Mouse (Mus musculus): ENCODE measurements at regions not wholly inside any gene's neighbourhood (a gene's known extent, or its start where the extent isn't known, plus 50 kb on each side); places are given as distances from the start of the nearest gene placed in this dataset.

DNA sequence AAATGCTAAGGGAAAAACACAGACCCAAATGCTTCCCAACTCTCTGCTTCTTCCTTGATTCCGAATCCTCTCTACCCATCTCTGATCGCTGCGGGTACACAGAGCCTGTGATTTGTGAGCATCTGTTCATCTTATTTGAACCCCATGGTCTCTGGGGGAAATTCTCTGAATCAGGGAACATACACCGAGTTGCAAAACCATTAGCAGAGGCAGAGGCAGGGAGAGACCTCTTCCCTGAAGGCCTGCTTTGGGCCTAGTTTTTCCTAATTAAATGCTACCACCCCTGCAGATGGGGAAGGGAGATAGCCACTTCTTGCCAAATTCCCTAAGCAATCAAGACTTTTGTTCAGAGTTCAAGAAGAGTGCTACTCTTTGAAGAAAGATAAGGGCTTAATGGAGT, 274.4 kb upstream of the Mmadhc start:
- 78% methylated on average over 4 of the region's 4 CpGs for WGBS
- ATAC-seq (ENCODE audit: insufficient read depth, low read depth) = no peak
- TF ChIP-seq CTCF (IDR thresholded peaks at IDR 0.05; ENCODE audit: low read depth) = no peak
- TF ChIP-seq EP300 (IDR thresholded peaks at IDR 0.05; ENCODE audit: low read depth) = no peak

DNA sequence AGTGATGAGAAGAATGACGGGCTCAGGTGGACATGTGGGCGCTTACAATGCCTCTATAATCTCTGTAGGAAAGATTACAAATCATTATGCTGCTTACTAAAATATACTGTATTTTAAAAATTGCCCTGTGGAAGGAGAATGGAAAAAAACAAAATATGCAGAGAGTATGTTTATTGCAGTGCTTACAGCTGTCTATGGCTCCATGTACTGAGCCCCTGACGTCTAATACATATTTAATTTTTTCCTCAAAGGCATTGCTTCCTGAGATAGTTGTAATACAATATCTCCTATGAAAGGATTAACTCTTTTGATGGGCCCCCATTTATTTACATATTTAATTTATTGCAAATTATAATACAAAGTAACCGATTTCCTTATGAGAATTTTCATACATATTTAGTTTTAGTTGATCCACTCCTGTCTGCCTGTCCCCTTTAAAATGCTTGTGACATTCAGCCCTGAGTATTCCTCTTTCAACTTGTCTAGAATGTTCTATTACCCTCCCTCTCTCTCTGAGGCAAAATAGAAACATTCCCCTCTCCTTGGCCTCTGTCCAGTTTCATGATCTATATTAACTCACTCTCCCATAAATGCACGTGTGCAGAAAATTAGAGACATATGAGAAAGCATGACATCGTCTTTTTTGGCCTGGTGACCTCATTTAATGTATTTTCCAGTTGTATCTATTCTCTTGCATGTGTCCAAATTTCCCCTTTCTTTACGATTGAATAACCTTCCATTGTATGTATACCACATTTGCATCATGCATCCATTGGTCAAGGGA, 273.1 kb upstream of the Mmadhc start:
- H3K9ac ChIP-seq (replicated peaks; ENCODE audit: low read depth, low read length) = no peak overlapping the region
- no peaks in the 10 kb centered on the region for H3K27me3 ChIP-seq (ENCODE audit: control insufficient read depth, insufficient read depth, low read length)
- no peaks in the 10 kb centered on the region for H3K9me3 ChIP-seq (replicated peaks; ENCODE audit: control insufficient read depth, low read length)
- ATAC-seq (ENCODE audit: insufficient read depth, low read depth) (no peak), DNase-seq (ENCODE audit: low spot score) (no peak)
- H3K4me1 ChIP-seq (ENCODE audit: control insufficient read depth, insufficient read depth) = no peaks in the 10 kb centered on the region
- TF ChIP-seq EP300 (IDR thresholded peaks at IDR 0.05; ENCODE audit: low read depth) (no peak), CTCF (IDR thresholded peaks at IDR 0.05; ENCODE audit: low read depth) (no peak)
- H3K36me3 ChIP-seq (replicated peaks; ENCODE audit: control insufficient read depth, insufficient read depth, low read length) = no peaks in the 10 kb centered on the region
- 69% methylated on average over 7 of the region's 7 CpGs for WGBS
- no peak overlapping the region for H3K27ac ChIP-seq (ENCODE audit: low read depth)
- H3K4me3 ChIP-seq (ENCODE audit: low read depth, low read length) = no peak overlapping the region
- no peak overlapping the region for H3K4me2 ChIP-seq (ENCODE audit: low read depth, low read length)

More for the DNA sequence above, 274.4 kb upstream of the Mmadhc start:
- H3K9me3 ChIP-seq (replicated peaks; ENCODE audit: control insufficient read depth, low read length) = no peaks in the 10 kb centered on the region
- no peaks in the 10 kb centered on the region for H3K4me1 ChIP-seq (ENCODE audit: control insufficient read depth, insufficient read depth)
- no peaks in the 10 kb centered on the region for H3K27me3 ChIP-seq (ENCODE audit: control insufficient read depth, insufficient read depth, low read length)
- no peak overlapping the region for H3K4me2 ChIP-seq (ENCODE audit: low read depth, low read length)
- no peak for DNase-seq (ENCODE audit: low spot score)
- no peak overlapping the region for H3K4me3 ChIP-seq (ENCODE audit: low read depth, low read length)
- no peak overlapping the region for H3K27ac ChIP-seq (ENCODE audit: low read depth)
- H3K36me3 ChIP-seq (replicated peaks; ENCODE audit: control insufficient read depth, insufficient read depth, low read length) = no peaks in the 10 kb centered on the region
- H3K9ac ChIP-seq (replicated peaks; ENCODE audit: low read depth, low read length) = no peak overlapping the region

DNA sequence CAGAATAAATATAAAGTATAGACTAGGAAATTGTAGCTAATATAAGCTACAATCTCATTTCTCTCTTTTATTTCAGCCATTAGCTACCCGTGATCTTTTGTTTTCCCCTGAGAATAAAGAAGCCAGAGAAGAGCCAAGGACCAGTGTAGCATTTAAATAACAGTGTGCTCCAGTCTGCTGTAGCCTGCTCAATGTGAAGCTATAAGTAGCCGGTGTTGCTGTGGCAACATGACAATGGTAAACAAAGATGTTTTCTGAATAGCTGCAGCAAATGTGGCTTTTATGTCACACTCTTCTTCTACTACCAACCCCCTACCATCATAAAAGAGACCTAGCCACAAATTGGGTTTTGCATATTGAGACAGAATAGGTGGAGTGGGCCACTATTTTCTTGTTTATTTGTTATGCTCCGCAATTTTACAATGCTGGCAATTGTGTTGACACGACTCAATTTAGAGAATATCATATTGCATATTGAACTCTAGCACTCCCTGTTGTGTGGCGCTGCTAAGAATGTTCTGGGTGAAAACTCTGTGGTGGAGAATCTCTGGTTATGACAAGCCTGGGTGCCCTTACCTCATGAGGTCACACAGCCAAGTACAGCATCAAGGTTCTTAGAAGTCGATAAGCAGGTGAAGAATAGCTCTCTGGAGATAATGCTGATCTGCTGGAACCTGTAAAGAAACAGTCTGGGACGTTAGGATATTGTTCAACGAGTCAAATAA, 272.3 kb upstream of the Mmadhc start:
- ATAC-seq (ENCODE audit: insufficient read depth, low read depth) (no peak), DNase-seq (ENCODE audit: low spot score) (no peak)
- Histone ChIP-seq H3K9me3 (replicated peaks; ENCODE audit: control insufficient read depth, low read length) (no peaks in the 10 kb centered on the region), H3K36me3 (replicated peaks; ENCODE audit: control insufficient read depth, insufficient read depth, low read length) (no peaks in the 10 kb centered on the region), H3K9ac (replicated peaks; ENCODE audit: low read depth, low read length) (no peak overlapping the region), H3K4me2 (ENCODE audit: low read depth, low read length) (no peak overlapping the region), H3K4me1 (ENCODE audit: control insufficient read depth, insufficient read depth) (no peaks in the 10 kb centered on the region), H3K27me3 (ENCODE audit: control insufficient read depth, insufficient read depth, low read length) (no peaks in the 10 kb centered on the region), H3K4me3 (ENCODE audit: low read depth, low read length) (no peak overlapping the region), H3K27ac (ENCODE audit: low read depth) (no peak overlapping the region)
- WGBS = 64% methylated on average over 8 of the region's 8 CpGs
- no peak for TF ChIP-seq CTCF (IDR thresholded peaks at IDR 0.05; ENCODE audit: low read depth)
- TF ChIP-seq EP300 (IDR thresholded peaks at IDR 0.05; ENCODE audit: low read depth) = no peak

DNA sequence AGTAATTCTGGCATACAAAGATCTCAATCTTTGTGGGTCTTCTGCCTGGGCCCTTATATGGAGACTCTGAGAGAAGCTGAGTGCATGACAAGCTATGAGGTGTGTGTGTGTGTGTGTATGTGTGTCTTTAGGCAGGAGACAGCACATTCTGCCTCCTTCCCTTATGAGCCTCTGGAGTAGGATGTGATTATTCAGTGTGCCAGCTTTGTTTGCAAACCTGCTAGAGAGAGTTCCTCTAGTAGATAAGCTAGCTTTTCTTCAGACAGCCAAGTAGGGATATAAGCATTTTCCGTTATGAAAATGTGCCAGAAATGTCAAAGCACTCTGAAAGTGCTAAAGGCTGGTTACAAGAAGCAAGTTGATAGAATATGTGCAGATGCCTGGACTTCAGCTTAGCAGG, 270.9 kb upstream of the Mmadhc start:
- no peak for TF ChIP-seq CTCF (IDR thresholded peaks at IDR 0.05; ENCODE audit: low read depth)
- TF ChIP-seq EP300 (IDR thresholded peaks at IDR 0.05; ENCODE audit: low read depth) = no peak
- Histone ChIP-seq H3K9ac (replicated peaks; ENCODE audit: low read depth, low read length) (no peak overlapping the region), H3K27ac (ENCODE audit: low read depth) (no peak overlapping the region), H3K36me3 (replicated peaks; ENCODE audit: control insufficient read depth, insufficient read depth, low read length) (no peaks in the 10 kb centered on the region), H3K4me3 (ENCODE audit: low read depth, low read length) (no peak overlapping the region), H3K4me2 (ENCODE audit: low read depth, low read length) (no peak overlapping the region), H3K27me3 (ENCODE audit: control insufficient read depth, insufficient read depth, low read length) (no peaks in the 10 kb centered on the region), H3K9me3 (replicated peaks; ENCODE audit: control insufficient read depth, low read length) (no peaks in the 10 kb centered on the region), H3K4me1 (ENCODE audit: control insufficient read depth, insufficient read depth) (no peaks in the 10 kb centered on the region)
- ATAC-seq (ENCODE audit: insufficient read depth, low read depth) (no peak), DNase-seq (ENCODE audit: low spot score) (no peak)
- 57% methylated on average over 1 of the region's 1 CpGs for WGBS

DNA sequence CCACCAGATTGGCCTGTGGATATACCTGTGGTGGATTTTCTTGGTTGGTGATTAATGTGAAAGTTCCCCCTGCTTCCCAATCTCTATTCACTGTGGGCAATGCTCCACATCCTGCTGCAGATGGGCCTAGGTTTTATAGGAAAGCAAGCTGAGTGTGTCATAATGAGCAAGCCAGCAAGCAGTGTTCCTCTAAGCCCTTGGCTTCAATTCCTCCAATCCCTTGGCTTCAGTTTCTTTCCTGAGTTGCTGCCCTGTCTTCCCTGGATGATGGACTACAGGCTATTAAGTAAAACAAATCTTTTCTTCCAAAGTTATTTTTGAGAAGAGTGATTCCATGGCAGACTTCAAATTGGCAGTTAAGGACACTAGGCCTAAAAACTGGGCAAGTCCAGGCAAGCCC, 257.4 kb upstream of the Mmadhc start:
- Histone ChIP-seq H3K27me3 (ENCODE audit: control insufficient read depth, insufficient read depth, low read length) (no peaks in the 10 kb centered on the region), H3K9me3 (replicated peaks; ENCODE audit: control insufficient read depth, low read length) (no peaks in the 10 kb centered on the region), H3K9ac (replicated peaks; ENCODE audit: low read depth, low read length) (no peak overlapping the region), H3K4me1 (ENCODE audit: control insufficient read depth, insufficient read depth) (no peaks in the 10 kb centered on the region), H3K4me3 (ENCODE audit: low read depth, low read length) (no peak overlapping the region), H3K4me2 (ENCODE audit: low read depth, low read length) (no peak overlapping the region), H3K27ac (ENCODE audit: low read depth) (no peak overlapping the region), H3K36me3 (replicated peaks; ENCODE audit: control insufficient read depth, insufficient read depth, low read length) (no peaks in the 10 kb centered on the region)
- DNase-seq (ENCODE audit: low spot score) = no peak
- ATAC-seq (ENCODE audit: insufficient read depth, low read depth) = no peak
- TF ChIP-seq EP300 (IDR thresholded peaks at IDR 0.05; ENCODE audit: low read depth) (no peak), CTCF (IDR thresholded peaks at IDR 0.05; ENCODE audit: low read depth) (no peak)
